Mouse (Mus musculus) heart, postnatal 14 days (tissue): ENCODE data around the gene Mphosph9. TPM values are rescaled to one million over a fixed set of nuclear protein-coding genes. Genes with fewer than 3 reads are reported as not detected.

Experiments used
- DNase-seq, 2 experiments: peaks; one replicate each; pipeline ENCODE4 v3.0.0; 2021 to 2022
- intact Hi-C: fragments of 180-260 bp; cut with DNase I; formaldehyde crosslinking; loops from one replicate; pipeline ENCODE4 v1.15.1; 2025
- total RNA-seq, 2 experiments: library from RNA; stranded (reverse); gene quantifications; 2 replicates each; pipeline ENCODE4 v1.2.3; 2021

Mphosph9 gene
- total RNA-seq, 2 experiments from 2014 or later: 6.0 to 6.8 TPM

DNA sequence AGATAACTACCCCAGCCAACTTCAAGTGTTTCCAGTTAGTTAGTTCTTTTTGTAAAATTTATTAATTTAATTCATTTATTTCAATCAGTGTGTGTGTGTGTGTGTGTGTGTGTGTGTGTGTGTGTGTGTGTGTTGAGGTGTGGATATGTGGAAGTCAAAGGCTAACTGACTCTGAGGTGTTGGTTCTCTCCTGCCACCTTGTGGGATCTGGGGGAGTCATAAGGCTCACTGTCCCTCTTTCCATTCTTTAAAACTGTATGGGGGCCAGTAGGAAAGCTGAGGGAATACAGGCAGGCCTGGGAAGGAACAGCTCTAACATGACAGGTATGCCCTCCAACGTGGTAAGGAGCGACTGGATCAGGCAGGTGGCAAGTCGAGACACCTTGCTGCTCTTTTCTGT, 43.4 kb downstream of the Mphosph9 start:
- DNase-seq: peak; percentile 30 to 35
- intact Hi-C loops: loop anchor here (2.0 kb wide), 1 partner anchor 122 kb away; no protein-coding TSS in a partner anchor

DNA sequence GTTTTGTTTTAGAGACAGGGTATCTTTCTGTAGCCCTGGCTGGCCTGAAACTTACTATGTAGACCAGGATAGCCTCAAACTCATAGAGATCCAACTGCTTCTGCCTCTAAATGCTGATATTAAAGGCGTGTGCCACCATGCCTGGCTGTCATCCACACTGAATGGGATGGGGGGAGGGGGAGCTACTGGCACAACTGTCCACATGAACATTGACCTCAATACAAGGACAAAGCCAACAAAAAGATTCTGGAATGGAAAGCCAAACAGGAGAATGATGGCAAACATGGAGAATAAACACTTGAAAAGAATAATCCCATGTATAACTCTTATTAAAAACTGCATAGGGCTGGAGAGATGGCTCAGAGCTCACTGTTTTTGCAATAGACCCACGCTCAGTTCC, 44.9 kb downstream of the Mphosph9 start:
- DNase-seq: no peak
- intact Hi-C loops: no loop called here

DNA sequence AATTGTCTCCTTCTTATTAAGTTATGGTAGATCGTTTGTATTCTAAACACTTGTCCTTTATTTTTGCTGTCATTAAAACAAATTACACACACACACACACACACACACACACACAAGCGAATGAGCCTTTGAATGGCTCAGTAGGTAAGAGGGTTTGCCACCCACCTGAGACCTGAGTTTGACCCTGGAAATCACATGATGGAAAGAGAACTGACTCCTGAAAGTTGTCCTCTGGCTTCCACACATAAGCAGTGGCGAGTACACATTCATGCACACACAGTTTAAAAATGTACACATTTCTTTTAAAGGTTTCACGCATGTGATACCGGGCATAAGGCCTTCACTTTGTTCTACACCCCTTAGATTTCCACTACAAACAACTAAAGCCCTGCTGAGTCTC, 57.5 kb downstream of the Mphosph9 start:
- no peak for DNase-seq
- intact Hi-C loops: no loop called here

DNA sequence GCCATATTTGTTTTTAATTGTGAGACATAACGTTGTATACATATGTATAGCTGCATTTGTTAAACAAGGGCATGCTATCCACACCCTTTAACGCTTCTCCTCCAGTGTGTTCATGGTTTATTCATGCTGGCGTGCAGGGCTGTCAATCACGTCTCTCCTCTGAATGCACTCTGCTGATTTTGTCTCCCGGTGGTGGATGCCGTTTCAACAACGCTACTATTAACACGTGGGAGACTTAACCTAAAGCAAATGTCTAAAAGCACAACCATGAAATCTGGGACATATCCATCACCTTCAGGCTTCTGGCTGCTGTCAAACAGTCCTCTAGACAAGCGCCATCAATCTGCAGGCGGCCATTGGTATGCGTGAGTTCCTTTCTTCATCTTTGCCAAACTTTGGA, 58.1 kb downstream of the Mphosph9 start:
- intact Hi-C loops: no loop called here
- no peak for DNase-seq

DNA sequence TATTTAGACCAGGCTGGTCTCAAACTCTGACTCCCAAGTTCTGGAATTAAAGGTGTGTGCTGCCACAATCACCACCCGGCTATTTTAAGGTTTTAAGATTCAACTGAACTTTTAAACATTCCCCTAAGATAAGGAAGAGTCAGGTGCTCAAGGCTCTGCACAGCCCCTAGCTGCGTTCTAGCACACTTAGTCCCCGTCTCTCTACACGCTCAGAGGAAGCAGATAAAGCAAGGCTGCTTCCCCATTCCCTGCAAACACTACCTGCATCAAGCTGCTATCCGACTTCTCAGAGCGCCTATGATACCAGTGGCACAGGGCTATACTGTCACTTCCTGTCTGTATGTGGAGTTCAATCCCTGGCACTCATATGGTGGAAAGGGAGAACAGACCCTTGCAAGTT, 60.1 kb downstream of the Mphosph9 start:
- intact Hi-C loops: no loop called here
- DNase-seq: no peak

DNA sequence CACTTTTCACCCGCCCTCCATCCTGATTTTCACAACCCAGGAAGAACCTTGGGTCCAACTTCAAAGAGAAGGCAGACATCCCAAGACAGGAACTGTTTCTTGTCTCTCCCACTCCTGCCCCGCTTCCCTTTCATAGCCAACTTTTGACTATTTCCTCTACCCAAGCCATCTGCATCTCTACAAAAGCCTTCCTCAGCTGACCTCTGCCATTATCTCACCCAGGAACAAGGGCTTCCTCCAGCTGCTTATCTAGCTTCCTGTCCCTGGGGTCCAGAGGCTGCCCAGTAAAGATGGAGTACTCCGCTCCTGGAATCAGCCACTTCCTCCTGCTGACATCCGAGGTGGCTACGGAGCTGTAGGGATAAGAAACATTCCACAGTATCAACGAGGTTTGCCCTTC, 61.0 kb downstream of the Mphosph9 start:
- DNase-seq: no peak
- intact Hi-C loops: no loop called here

DNA sequence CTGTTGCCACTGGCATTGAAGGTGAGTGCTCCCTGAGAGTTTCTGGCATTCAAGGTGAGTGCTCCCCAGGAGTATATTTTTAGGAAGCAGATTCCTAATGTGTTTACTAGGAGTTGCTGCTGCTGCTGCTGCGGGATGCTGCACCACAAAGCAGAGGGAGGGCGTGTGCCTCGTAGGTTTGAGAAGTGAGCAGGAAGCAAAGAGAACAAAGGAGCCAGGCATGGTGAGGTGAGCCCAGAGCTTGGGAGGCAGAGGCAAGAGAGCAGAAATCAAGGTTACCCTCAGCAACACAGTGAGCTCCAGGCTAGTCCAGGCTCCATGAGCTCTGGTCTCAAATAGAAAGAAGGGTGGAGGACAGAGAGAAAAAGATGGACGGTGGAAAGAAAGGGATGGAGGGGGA, 64.5 kb downstream of the Mphosph9 start:
- intact Hi-C loops: no loop called here
- no peak for DNase-seq

DNA sequence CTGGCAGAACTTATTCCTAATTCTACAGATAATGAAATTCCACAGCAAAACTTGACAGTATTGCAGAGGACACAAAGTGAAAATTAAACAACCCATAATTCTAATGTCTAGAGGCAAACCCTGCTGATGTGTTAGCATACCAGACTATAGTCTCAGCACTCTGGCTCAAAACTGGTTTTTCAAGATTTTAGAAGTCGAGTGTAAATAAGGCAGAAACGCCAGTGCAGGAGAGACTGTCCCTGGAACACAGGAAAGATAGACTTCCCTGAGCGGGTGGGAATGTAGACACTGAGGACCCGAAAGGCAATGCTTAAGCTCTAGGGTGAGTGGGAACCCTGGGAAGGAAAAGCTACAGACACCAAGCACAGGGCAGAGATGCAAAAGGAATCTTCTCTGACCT, 65.7 kb downstream of the Mphosph9 start:
- intact Hi-C loops: no loop called here
- no peak for DNase-seq

DNA sequence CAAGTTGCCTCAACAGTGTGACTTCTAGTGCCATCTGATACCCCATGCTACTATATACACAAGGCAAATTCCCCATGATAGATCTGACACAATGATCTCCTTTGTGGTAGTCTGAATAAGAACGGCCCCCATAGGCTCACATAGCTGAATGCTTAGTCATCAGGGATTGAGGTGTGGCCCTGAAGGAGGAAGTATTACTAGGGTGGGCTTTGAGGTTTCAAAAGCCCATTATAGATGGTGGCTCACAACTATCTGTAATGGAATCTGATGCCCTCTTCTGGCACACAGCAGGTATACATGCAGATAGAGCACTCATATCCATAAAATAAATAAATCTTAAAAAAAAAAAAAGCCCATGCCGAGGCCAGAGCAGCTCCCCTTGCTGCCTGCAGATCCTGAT, 68.6 kb downstream of the Mphosph9 start:
- intact Hi-C loops: no loop called here
- no peak for DNase-seq

DNA sequence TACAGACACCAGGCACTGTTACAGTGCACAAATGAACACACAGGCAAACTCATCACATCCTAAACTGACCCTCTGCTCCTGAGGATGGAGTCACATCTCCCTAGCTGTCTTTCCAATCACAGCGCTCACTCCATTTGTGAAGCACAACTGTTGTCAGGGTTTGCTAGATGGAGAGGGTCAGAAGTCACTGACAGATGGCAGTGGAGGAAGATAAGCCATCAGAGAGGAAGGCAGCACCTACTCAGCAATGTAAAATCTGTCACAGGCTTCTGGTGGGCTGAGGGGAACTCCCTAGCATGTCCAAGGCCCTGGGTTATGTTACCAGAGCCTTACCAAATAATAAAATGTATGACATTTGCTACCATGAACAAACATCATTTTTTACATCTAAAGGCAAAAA, 69.7 kb downstream of the Mphosph9 start:
- no peak for DNase-seq
- intact Hi-C loops: no loop called here

DNA sequence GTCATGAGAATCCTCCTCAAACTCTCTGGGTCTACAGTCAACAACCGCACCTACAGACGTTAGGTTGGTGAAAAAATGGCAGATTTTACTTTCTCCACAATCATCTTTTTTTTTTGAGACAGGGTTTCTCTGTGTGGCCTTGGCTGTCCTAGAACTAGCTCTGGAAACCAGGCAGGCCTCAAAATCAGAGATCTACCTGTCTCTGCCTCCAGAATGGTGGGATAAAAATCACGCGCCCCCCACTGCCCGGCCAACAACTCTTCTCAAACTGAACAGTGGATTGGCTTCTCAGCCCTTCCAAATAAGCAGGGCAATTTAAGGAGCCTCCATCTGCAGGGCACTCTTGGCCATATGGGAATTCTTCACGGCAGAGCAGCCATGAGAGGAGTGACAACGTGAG, 72.6 kb downstream of the Mphosph9 start:
- intact Hi-C loops: no loop called here
- DNase-seq: no peak

DNA sequence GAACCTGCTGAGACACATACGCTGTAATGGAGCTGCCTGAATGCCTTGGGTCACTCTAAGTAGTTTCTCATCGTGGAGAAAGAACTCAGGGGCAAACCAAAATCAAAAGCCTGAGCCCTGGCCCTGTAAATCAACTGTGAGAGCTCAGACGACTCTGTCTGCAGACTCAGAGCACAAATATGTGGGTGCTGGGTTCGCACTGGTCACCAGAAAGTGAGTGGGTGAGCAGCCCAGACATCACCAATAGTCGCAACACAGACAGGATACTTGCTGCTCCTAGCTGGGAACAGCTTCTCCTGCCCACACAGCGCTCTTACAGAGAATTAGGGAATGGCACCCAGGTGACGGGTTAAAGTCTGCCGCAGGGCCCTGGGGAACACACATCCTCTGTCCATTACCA, 74.2 kb downstream of the Mphosph9 start:
- DNase-seq: no peak
- intact Hi-C loops: loop anchor here (5.0 kb wide), 2 partner anchors 34 to 136 kb away; partner anchors contain the start of gene Arl6ip4

DNA sequence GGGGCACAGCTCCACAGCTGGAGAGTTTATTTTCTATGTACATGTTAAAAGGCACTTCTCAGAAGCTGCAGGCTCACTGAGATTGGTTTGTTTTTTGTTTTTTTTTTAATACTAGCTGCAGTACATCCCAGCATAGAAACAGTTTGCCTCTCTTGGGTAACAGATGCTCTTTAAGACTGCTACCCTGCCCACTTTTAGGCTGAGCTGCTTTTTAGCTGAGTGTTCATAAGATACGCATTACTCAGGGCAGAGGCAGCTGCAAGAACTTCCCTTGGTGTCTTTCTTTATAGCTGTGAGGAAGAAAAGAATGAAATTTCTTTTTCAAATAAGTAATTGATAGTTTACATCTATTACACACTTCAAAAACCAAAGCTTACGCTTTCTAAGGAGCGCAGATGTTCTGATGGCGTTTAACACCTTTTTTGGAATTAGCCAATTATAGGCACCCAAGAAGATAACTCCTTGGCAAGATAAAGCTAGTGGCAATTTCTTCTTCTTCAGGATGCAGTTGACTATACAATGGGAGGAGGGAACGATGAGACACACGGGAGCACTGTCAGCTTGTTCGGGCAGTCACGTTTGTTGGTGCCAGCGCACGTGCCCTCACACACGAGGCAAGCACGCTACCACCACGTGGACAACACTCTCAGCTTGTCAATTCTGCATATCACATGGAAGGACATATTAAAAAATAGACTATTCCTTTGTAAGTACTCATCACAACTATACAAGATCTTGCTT, 75.0 kb downstream of the Mphosph9 start:
- no peak for DNase-seq
- intact Hi-C loops: loop anchor here (5.0 kb wide), 2 partner anchors 35 to 135 kb away; partner anchors contain the start of gene Arl6ip4

DNA sequence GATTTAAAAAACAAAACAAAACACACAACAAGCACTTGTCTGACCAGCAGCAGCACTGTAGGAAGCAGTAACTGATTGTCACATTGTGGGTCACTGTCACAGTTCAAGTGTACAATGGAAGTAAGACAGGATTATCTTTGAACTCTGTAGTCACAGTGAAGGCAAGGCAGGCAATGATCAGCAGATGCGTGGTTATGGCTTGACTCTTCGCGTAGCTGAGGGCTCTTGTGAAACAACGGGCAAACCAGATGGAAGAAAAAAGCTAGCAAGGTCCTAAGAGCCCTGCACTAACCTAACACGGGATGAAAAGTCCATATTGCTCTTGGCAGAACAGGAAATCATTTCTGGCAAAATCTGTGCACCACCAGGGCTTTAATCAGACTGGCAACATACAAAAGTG, 76.7 kb downstream of the Mphosph9 start:
- intact Hi-C loops: loop anchor here (5.0 kb wide), 2 partner anchors 36 to 134 kb away; partner anchors contain the start of gene Arl6ip4
- DNase-seq: no peak

DNA sequence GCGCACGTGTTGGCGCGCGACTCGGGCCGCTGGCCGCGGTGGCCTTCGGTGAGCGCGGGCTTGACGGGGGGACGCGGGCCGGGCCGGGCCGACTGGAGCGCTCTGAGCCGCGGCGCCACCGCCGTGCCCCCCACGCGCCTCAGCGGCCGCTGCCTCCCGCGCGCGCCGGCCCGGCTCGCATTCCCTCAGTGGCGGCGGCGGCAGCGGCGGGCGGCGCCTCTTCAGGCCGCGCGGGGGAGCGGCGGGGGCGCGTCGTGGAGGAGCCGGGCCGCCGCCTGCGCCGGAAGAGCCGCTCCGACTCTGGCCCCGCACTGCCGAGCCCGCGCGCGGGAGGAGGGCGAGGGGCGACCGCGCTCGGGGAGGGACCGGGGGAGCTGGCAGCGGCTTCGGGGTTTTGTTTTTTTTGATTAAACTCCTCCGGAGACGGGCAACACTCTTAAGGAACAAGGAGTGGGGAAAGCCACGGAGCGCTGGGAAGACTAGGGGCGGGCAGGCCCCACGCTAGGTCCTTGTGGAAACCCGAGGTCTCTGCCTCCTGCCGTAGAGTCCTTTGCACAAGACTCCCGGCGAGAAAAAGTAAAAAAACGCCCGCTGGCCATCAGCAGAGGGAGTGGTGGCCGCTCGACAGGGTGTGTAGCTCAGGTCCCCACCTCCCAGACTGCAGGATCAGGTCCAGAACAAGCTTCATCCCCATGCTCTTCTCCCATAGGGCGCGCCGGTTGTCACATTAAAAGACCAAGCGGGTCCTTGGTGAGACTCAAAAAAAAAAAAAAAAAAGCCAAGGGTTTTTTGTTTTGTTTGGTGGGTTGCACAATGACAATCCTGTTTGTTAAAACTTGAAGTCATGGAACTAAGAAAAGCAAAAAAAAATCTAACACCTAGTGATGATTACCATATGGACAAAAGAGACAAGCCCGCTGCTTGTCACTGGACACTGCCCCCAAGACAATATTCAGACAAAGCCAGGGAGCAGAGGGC, 77.9 kb downstream of the Mphosph9 start, which contains the start of gene Pitpnm2:
Gene Pitpnm2, minus strand, starts transcription at position 147 of the 978 bp plus-strand sequence.
- peak; percentile 72 to 79 for DNase-seq
- intact Hi-C loops: loop anchor here (2.0 to 5.0 kb wide), 4 partner anchors 37 to 133 kb away; partner anchors contain the start of gene Arl6ip4

DNA sequence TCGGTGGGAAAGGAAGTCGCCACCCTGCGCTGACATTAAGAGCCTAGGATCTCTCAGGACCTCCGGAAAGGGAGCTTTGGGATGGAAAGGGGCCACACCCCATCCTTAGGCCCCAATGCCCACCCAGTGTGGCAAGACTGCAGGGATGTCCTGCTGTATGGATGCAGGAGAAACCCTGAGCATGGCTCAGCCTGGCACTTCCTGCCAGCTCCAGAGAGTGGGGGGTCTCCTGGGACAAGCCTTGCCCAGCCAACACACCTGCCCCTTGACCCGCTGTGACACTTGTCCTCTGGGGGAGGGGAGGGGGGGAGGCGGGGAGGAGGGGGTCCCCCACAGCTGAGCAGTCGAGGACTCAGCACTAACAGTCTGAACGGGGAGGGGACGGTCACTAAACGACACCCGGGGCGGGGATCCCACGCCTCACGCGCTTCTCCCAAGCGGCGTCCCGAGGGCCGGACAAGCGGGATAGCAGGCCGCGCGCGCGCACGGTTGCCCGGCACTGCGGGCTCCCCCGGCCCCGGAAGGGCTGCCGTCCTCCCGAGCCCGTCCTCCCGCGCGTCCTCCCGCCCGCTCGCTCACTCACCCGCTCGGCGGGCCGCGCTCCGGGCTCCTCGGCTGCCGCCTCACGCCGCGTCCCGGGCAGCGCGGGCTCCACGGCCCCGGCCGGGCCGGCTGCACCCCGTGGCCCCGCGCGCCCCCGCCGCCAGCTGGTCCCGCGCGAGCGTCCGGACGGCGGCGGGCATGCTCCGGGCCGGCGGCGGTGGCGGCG, 78.7 kb downstream of the Mphosph9 start:
- DNase-seq: peak; percentile 72 to 75
- intact Hi-C loops: loop anchor here (2.0 to 5.0 kb wide), 2 partner anchors 37 to 86 kb away; no protein-coding TSS in a partner anchor

DNA sequence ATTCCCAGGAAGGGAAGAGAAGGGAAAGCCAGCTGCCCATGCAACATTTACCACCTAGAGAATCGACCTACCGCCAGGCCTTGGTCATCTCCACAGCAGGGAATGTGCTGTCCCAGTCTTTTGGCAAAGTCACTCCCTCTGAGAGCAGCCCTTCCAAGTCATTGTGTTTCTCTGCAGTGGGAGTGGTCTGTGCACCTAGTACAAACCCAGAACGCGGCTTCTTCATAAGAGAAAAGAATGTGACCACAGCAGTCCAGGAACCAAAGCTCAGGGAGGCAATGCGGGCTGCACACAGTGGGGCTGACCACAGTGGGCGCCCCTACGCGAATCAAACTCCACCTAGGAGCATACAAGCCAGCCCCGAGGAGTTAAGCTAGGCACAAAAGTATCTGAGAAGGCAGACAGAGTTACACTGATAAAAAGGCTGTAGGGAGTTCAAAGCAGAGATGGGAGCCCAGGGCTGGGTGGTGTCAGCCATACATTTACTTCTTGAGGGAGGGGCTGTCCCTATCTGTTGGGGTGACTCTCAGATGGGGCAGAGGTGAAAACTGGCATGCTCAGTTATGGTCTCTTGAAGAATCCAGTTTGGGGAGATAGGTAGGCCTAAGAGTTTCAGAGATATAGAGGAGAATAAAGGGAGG, 79.7 kb downstream of the Mphosph9 start:
- DNase-seq: peak; percentile 37 to 53
- intact Hi-C loops: loop anchor here (2.0 to 5.0 kb wide), 3 partner anchors 23 to 85 kb away; no protein-coding TSS in a partner anchor

DNA sequence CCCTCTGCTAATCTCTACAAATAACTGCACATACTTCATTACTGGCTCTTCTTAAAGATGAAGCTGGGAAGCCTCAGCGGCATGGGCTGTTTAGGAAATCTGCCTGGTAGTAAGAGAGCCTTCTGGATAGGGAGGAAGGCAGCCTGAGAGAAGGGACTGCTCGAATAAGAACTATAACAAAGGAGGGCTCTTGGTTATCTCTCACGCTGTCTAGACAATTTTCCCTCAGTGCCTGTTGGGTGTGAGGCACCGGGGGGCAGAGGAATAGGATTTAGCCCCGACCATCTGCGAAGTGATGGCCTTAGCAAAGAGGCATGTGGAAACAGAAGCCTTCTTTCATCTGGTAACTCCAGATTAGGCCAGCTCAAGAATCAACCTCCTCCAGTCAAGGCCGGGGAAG, 80.5 kb downstream of the Mphosph9 start:
- DNase-seq: no peak
- intact Hi-C loops: loop anchor here (2.0 to 5.0 kb wide), 2 partner anchors 22 to 35 kb away; no protein-coding TSS in a partner anchor

DNA sequence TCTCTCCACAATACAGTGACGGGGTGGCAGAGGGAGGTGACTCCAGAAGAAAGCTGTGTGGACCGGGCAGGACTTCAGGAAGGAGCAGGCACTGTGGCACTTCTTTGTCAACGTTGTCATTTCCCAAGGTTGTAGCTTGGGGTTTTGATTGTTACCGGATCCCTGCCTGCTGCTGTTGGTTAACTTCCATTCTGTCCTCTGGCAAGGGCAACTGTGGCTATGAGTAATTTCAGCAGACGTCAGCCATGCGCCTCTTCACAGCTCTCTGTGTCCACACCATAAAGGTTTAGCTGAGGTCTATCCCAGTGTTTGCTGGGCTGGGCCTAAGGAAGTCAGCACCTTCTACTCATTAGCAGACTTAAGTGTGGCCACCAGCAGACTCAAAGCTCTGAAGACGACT, 82.9 kb downstream of the Mphosph9 start:
- no peak for DNase-seq
- intact Hi-C loops: loop anchor here (5.0 kb wide), 1 partner anchor 33 kb away; no protein-coding TSS in a partner anchor

DNA sequence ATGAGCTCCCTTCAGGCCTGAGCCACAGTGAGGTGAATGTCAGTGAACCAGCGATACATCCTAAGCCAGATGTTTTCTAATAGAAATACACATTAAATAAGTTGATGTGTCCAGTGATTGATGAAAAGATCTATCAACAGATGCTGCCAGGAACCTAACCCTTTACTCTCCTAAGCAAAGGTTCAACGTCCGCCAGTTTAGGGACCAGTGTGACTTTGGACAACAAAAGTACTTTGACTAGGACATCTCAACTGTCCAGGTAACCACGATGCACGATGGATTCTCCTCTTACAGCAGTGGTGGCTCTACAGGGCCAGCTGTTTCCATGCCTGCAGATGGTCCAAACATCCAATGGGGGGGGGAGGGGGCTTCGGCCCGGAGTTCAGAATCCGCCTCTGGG, 83.3 kb downstream of the Mphosph9 start:
- no peak for DNase-seq
- intact Hi-C loops: no loop called here
